In the genomic region with DNA sequence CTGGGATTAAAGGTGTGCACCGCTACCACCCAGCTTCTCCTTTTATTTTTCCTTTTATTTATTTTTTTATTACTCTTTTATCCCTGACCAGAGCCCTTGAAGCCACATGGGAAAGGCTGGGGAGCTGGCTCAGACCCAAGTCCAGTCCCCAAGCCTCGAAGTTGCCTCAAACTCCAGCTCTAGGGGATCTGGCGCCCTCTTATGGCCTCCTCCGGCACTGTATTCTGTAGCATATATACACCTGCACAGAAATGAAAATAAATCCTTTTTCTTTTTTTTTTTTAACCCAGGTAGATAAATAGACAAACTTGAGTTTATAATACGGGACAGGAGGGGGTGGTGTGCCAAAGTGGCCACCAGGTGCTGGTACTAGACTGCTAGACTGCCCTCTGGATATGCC, we compare ENCODE assay signal across 16 mouse cellular contexts. TPM values are rescaled to one million over a fixed set of nuclear protein-coding genes. Genes with fewer than 3 reads are reported as not detected.
DNase-seq lines count a peak whose midpoint lies in the region; ATAC-seq and TF ChIP-seq lines count a peak whose summit lies in the region.
"Had no signal": no experiment of that assay in that cellular context is flagged by ENCODE, and none has a peak within 500 bp of the region (broad histone marks: within the 10 kb centered on the region; RNA-seq: fewer than 3 reads in every experiment).

No protein-coding gene starts in this region.

- no peak overlapping the region for H3K4me3 ChIP-seq in liver, adult 2 months (ENCODE audit: insufficient read depth, low read depth, low read length)
- H3K4me3 ChIP-seq in liver, embryonic 11.5 days (ENCODE audit: low read depth, low read length), result no peak overlapping the region
- H3K4me3 ChIP-seq in cortical plate, adult 2 months (ENCODE audit: insufficient read depth, low read length), result no peak overlapping the region
- H3K4me3 ChIP-seq: forebrain, embryonic 15.5 days; heart, embryonic 15.5 days had no signal

- TF ChIP-seq CTCF in liver, adult 2 months (IDR thresholded peaks at IDR 0.05; ENCODE audit: low read depth, low read length), result peak; percentile 38; the same call in 1 of the 2 replicates
- TF ChIP-seq CTCF in cortical plate, adult 2 months (IDR thresholded peaks at IDR 0.05; ENCODE audit: extremely low read depth, insufficient read depth, low read length), result 0 out of 2 replicates have a peak, but pooled peaks have one; percentile 0

- no peak overlapping the region for H3K27ac ChIP-seq in liver, adult 2 months (replicated peaks; ENCODE audit: insufficient read depth, low read depth, low read length)
- no peak overlapping the region for H3K27ac ChIP-seq in liver, embryonic 11.5 days (ENCODE audit: low read depth, low read length)
- no peak overlapping the region for H3K27ac ChIP-seq in cortical plate, adult 2 months (ENCODE audit: insufficient read depth, low read length)
- H3K27ac ChIP-seq: forebrain, embryonic 15.5 days; heart, embryonic 15.5 days had no signal

- H3K9ac ChIP-seq in liver, adult 2 months (ENCODE audit: low read depth, low read length), result no peak overlapping the region
- no peak overlapping the region for H3K9ac ChIP-seq in liver, embryonic 11.5 days (ENCODE audit: low read depth, low read length)
- H3K9ac ChIP-seq: forebrain, embryonic 15.5 days; heart, embryonic 15.5 days had no signal

- no peaks in the 10 kb centered on the region for H3K4me1 ChIP-seq in liver, adult 2 months (ENCODE audit: control insufficient read depth, insufficient read depth, low read length)
- no peaks in the 10 kb centered on the region for H3K4me1 ChIP-seq in liver, embryonic 11.5 days (replicated peaks; ENCODE audit: control insufficient read depth, insufficient read depth, low read length)
- peaks cover 5% of the 10 kb centered on the region for H3K4me1 ChIP-seq in cortical plate, adult 2 months (ENCODE audit: control insufficient read depth, insufficient read depth, low read length)
- H3K4me1 ChIP-seq: forebrain, embryonic 15.5 days had no signal

- no peaks in the 10 kb centered on the region for H3K27me3 ChIP-seq in liver, adult 2 months (ENCODE audit: control insufficient read depth, insufficient read depth, low read length)
- H3K27me3 ChIP-seq in liver, embryonic 11.5 days (replicated peaks; ENCODE audit: control insufficient read depth, insufficient read depth, low read length), result peaks cover 2% of the 10 kb centered on the region; the same call in 1 of the 2 replicates
- H3K27me3 ChIP-seq: forebrain, embryonic 15.5 days; heart, embryonic 15.5 days had no signal

- no peak for TF ChIP-seq POLR2A in liver, adult 2 months (IDR thresholded peaks at IDR 0.05; ENCODE audit: extremely low read depth, insufficient read depth, low read length)
- no peak for TF ChIP-seq POLR2A in cortical plate, adult 2 months (IDR thresholded peaks at IDR 0.05; ENCODE audit: extremely low read depth, insufficient read depth, low read length)

- no peaks in the 10 kb centered on the region for H3K9me3 ChIP-seq in liver, embryonic 11.5 days (ENCODE audit: control insufficient read depth, low read length)
- H3K9me3 ChIP-seq: forebrain, embryonic 15.5 days; heart, embryonic 15.5 days had no signal

- H3K4me2 ChIP-seq in liver, embryonic 11.5 days, result no peak overlapping the region
- H3K4me2 ChIP-seq: forebrain, embryonic 15.5 days; heart, embryonic 15.5 days; midbrain, embryonic 11.5 days had no signal

- no peak for ATAC-seq in liver, embryonic 11.5 days (replicated peaks; ENCODE audit: low FRiP score)
- ATAC-seq: forebrain, embryonic 15.5 days had no signal

- no peaks in the 10 kb centered on the region for H3K79me2 ChIP-seq in liver, adult 2 months (ENCODE audit: control insufficient read depth, insufficient read depth, low read length)

- 80% methylated on average over 5 of the region's 5 CpGs for WGBS in liver, adult 2 months
- 74% methylated on average over 5 of the region's 5 CpGs for WGBS in liver, embryonic 11.5 days

- no peaks in the 10 kb centered on the region for H3K36me3 ChIP-seq in liver, adult 2 months (ENCODE audit: control insufficient read depth, insufficient read depth, low read length)
- no peaks in the 10 kb centered on the region for H3K36me3 ChIP-seq in liver, embryonic 11.5 days (ENCODE audit: control insufficient read depth, insufficient read depth, low read length)
- H3K36me3 ChIP-seq: forebrain, embryonic 15.5 days; heart, embryonic 15.5 days had no signal

- DNase-seq in cerebellum, postnatal 10 days, result peak; percentile 26 to 33
- no peak for DNase-seq in cerebellum, adult 18-20 months
- DNase-seq in liver, adult 2 months (ENCODE audit: extremely low read depth, low read depth, low spot score), result no peak
- no peak for DNase-seq in liver, embryonic 11.5 days (ENCODE audit: low spot score)
- DNase-seq in B cell, adult 2 months, result peak; percentile 29 to 34
- DNase-seq in right cerebral cortex, postnatal 14 days, result no peak
- DNase-seq in cerebellum, postnatal 36 days, result no peak
- DNase-seq: gastrocnemius, postnatal 25 days; lung, adult 18-20 months had no signal

RNA-seq across cellular contexts. Expression of a gene that starts 22.6 kb away (rescaled TPM):
- not detected in 2 replicates for total RNA-seq in liver, adult 2 months (2014; rRNA removed)
- polyA plus RNA-seq in liver, adult 2 months (2012; rRNA removed), result 0.02 TPM in 1 of 2 replicates, not detected in the other
- 0.45 and 0.56 TPM in 2 replicates for polyA plus RNA-seq in liver, embryonic 11.5 days (2014; fragmentation: Nextera tagmentation; extraction: Ambion mirVana)
- polyA plus RNA-seq in cortical plate, adult 2 months (2012; rRNA removed), result 9.7 and 10.5 TPM in 2 replicates
- total RNA-seq: gastrocnemius, postnatal 25 days had no signal

RNA-seq across cellular contexts. Expression of a gene that starts 46.6 kb away (rescaled TPM):
- 46.8 and 48.0 TPM in 2 replicates for total RNA-seq in liver, adult 2 months (2014; rRNA removed)
- polyA plus RNA-seq in liver, adult 2 months (2012; rRNA removed), result 29.6 and 40.7 TPM in 2 replicates
- 108 and 116 TPM in 2 replicates for polyA plus RNA-seq in liver, embryonic 11.5 days (2014; fragmentation: Nextera tagmentation; extraction: Ambion mirVana)
- 36.5 and 37.8 TPM in 2 replicates for polyA plus RNA-seq in cortical plate, adult 2 months (2012; rRNA removed)

RNA-seq across cellular contexts. Expression of a gene that starts 47.2 kb away (rescaled TPM):
- 0.09 and 0.20 TPM in 2 replicates for total RNA-seq in liver, adult 2 months (2014; rRNA removed)
- 0.04 and 0.13 TPM in 2 replicates for polyA plus RNA-seq in liver, adult 2 months (2012; rRNA removed)
- 0.10 and 0.11 TPM in 2 replicates for polyA plus RNA-seq in liver, embryonic 11.5 days (2014; fragmentation: Nextera tagmentation; extraction: Ambion mirVana)
- polyA plus RNA-seq in cortical plate, adult 2 months (2012; rRNA removed), result 0.10 and 0.19 TPM in 2 replicates
- total RNA-seq: gastrocnemius, postnatal 25 days; left cerebral cortex, postnatal 25 days had no signal
- polyA plus RNA-seq: C2C12; forebrain, embryonic 15.5 days; midbrain, embryonic 11.5 days; neural tube, embryonic 11.5 days had no signal

Comparison
In these comparisons a context has a peak if more than half of its experiments do, and no peak if none do; other contexts are left out.
1. DNase-seq: peak in cerebellum, postnatal 10 days (2 of 2) and B cell, adult 2 months (2 of 2); none in cerebellum, adult 18-20 months (0 of 2), liver, adult 2 months (single experiment), liver, embryonic 11.5 days (single experiment), right cerebral cortex, postnatal 14 days (single experiment) and cerebellum, postnatal 36 days (0 of 2).